Mouse (Mus musculus): ENCODE results near the gene Micall1. TPM values are rescaled to one million over a fixed set of nuclear protein-coding genes. Genes with fewer than 3 reads are reported as not detected.

Micall1 gene
- total and polyA plus RNA-seq, 3 experiments, result 1.7 to 8.9 (median 6.7) TPM

GRCm38 (mm10) chr15:79068416-79068815 lies 40.3 kb upstream of the Micall1 start:
- H3K9ac ChIP-seq (ENCODE audit: insufficient read depth, low read depth), result no peak overlapping the region
- peaks cover 20 to 66% of the 10 kb centered on the region in 2 experiments for H3K4me1 ChIP-seq (ENCODE audit: control insufficient read depth in 1 of 2, insufficient read depth in 2 of 2)
- H3K36me3 ChIP-seq (replicated peaks in 1 of 2; ENCODE audit: control insufficient read depth in 1 of 2, insufficient read depth in 1 of 2, low read length in 1 of 2), result no peaks in the 10 kb centered on the region
- H3K9me3 ChIP-seq (replicated peaks; ENCODE audit: low read length), result peaks cover 9% of the 10 kb centered on the region
- H3K4me3 ChIP-seq (replicated peaks in 1 of 3; ENCODE audit: low read depth in 2 of 3, low read length in 2 of 3, poor library complexity in 1 of 3), result no peak overlapping the region
- no peak overlapping the region for H3K27ac ChIP-seq (ENCODE audit: insufficient read depth, low read depth)
- no peak for DNase-seq (ENCODE audit: extremely low read depth)
- TF ChIP-seq IRF4 (IDR thresholded peaks at IDR 0.05; ENCODE audit: low read depth, low read length) (no peak), SIN3A (IDR thresholded peaks at IDR 0.05; ENCODE audit: low read length) (no peak), UBTF (IDR thresholded peaks at IDR 0.05; ENCODE audit: low read depth, low read length) (no peak), CTCF (conservative IDR thresholded peaks at IDR 0.05 in 1 of 2, IDR thresholded peaks at IDR 0.05 in 1 of 2; ENCODE audit: low read depth in 2 of 2, low read length in 2 of 2) (no peak), BHLHE40 (IDR thresholded peaks at IDR 0.05; ENCODE audit: low read depth, low read length) (no peak), POLR2AphosphoS2 (IDR thresholded peaks at IDR 0.05; ENCODE audit: low read depth, low read length) (no peak), MAZ (IDR thresholded peaks at IDR 0.05; ENCODE audit: low read depth, low read length) (no peak), RCOR1 (conservative IDR thresholded peaks at IDR 0.05; ENCODE audit: low read depth, low read length) (no peak), MAX (IDR thresholded peaks at IDR 0.05; ENCODE audit: low read length) (no peak)
- dilution Hi-C loops (cut with MboI; ENCODE audit: extremely low pct_ligation_motif_present, extremely low pct_unique_long_range_greater_than_20kb, low sequenced_read_pairs), result no loop called here
- H3K27me3 ChIP-seq (replicated peaks), result no peaks in the 10 kb centered on the region
- H3K79me2 ChIP-seq (replicated peaks; ENCODE audit: control insufficient read depth, extremely low read depth, insufficient read depth, poor library complexity, severe bottlenecking), result no peaks in the 10 kb centered on the region
- in situ Hi-C loops (cut with MboI; ENCODE audit: low pct_ligation_motif_present, low pct_unique_long_range_greater_than_20kb, low sequenced_read_pairs), result no loop called here
- H3K4me2 ChIP-seq (ENCODE audit: insufficient read depth, low read depth, poor library complexity, severe bottlenecking), result no peak overlapping the region

- in situ Hi-C loops (cut with MboI; ENCODE audit: low pct_ligation_motif_present, low pct_unique_long_range_greater_than_20kb, low sequenced_read_pairs), result loop anchor here (5.0 kb wide), 1 partner anchor 34 kb away; no protein-coding TSS in a partner anchor
- Histone ChIP-seq H3K4me2 (ENCODE audit: insufficient read depth, low read depth, poor library complexity, severe bottlenecking) (no peak overlapping the region), H3K36me3 (replicated peaks in 1 of 2; ENCODE audit: control insufficient read depth in 1 of 2, insufficient read depth in 1 of 2, low read length in 1 of 2) (peaks cover 0 to 3% of the 10 kb centered on the region in 2 experiments), H3K27me3 (replicated peaks) (no peaks in the 10 kb centered on the region), H3K9ac (ENCODE audit: insufficient read depth, low read depth) (0 out of 2 replicates have a peak overlapping the region, but pooled peaks have one; percentile 36), H3K27ac (ENCODE audit: insufficient read depth, low read depth) (peak overlapping the region; percentile 65; the same call in 1 of the 2 replicates), H3K9me3 (replicated peaks; ENCODE audit: low read length) (peaks cover 7% of the 10 kb centered on the region), H3K4me3 (replicated peaks in 1 of 3; ENCODE audit: low read depth in 2 of 3, low read length in 2 of 3, poor library complexity in 1 of 3) (no peak overlapping the region), H3K79me2 (replicated peaks; ENCODE audit: control insufficient read depth, extremely low read depth, insufficient read depth, poor library complexity, severe bottlenecking) (peaks cover 13% of the 10 kb centered on the region), H3K4me1 (ENCODE audit: control insufficient read depth in 1 of 2, insufficient read depth in 2 of 2) (peaks cover 10 to 58% of the 10 kb centered on the region in 2 experiments)
- TF ChIP-seq KAT2A (IDR thresholded peaks at IDR 0.05; ENCODE audit: insufficient replicate concordance, low read length), result no peak
- TF ChIP-seq CHD2 (IDR thresholded peaks at IDR 0.05; ENCODE audit: low read length), result peak; percentile 35; the same call in 1 of the 2 replicates
- TF ChIP-seq MYC (IDR thresholded peaks at IDR 0.05; ENCODE audit: low read depth, low read length), result peak; percentile 98
- TF ChIP-seq RAD21 (IDR thresholded peaks at IDR 0.05; ENCODE audit: low read depth, low read length), result peak; percentile 73
- peak; percentile 41; the same call in 1 of the 2 replicates for TF ChIP-seq POLR2A (IDR thresholded peaks at IDR 0.05; ENCODE audit: low read depth, low read length)
- TF ChIP-seq JUND (conservative IDR thresholded peaks at IDR 0.05; ENCODE audit: low read depth, low read length), result peak; percentile 28; the same call in 1 of the 2 replicates
- TF ChIP-seq PAX5 (IDR thresholded peaks at IDR 0.05; ENCODE audit: low read length), result no peak
- 0 out of 2 replicates have a peak, but pooled peaks have one; percentile 61 for TF ChIP-seq SIN3A (IDR thresholded peaks at IDR 0.05; ENCODE audit: low read length)
- 0 out of 2 replicates have a peak, but pooled peaks have one; percentile 33 for TF ChIP-seq UBTF (IDR thresholded peaks at IDR 0.05; ENCODE audit: low read depth, low read length)
- TF ChIP-seq ZNF384 (IDR thresholded peaks at IDR 0.05; ENCODE audit: low read depth, low read length), result peak; percentile 96
- TF ChIP-seq TCF12 (IDR thresholded peaks at IDR 0.05; ENCODE audit: low read depth, low read length), result peak; percentile 81; the same call in 1 of the 2 replicates
- peak; percentile 59; the same call in 1 of the 2 replicates for TF ChIP-seq TBP (conservative IDR thresholded peaks at IDR 0.05; ENCODE audit: low read depth, low read length)
- 0 out of 2 replicates have a peak, but pooled peaks have one; percentile 28 for TF ChIP-seq ELF1 (IDR thresholded peaks at IDR 0.05; ENCODE audit: low read depth, low read length)
- TF ChIP-seq MXI1 (IDR thresholded peaks at IDR 0.05; ENCODE audit: low read depth, low read length), result no peak
- TF ChIP-seq CHD1 (IDR thresholded peaks at IDR 0.05; ENCODE audit: low read depth, low read length), result peak; percentile 99
- no peak for TF ChIP-seq NELFE (IDR thresholded peaks at IDR 0.05; ENCODE audit: low read depth, low read length)
- no peak; the same call in 1 of the 2 replicates for TF ChIP-seq ETS1 (conservative IDR thresholded peaks at IDR 0.05; ENCODE audit: low read depth, low read length)
- peak; percentile 79 for TF ChIP-seq MAX (IDR thresholded peaks at IDR 0.05; ENCODE audit: low read length)
- TF ChIP-seq CTCF (conservative IDR thresholded peaks at IDR 0.05 in 1 of 2, IDR thresholded peaks at IDR 0.05 in 1 of 2; ENCODE audit: low read depth in 2 of 2, low read length in 2 of 2), result peak; percentile 38 to 93; a peak in 3 of 4 replicates
- TF ChIP-seq IRF4 (IDR thresholded peaks at IDR 0.05; ENCODE audit: low read depth, low read length), result peak; percentile 68; the same call in 1 of the 2 replicates
- TF ChIP-seq MEF2A (IDR thresholded peaks at IDR 0.05; ENCODE audit: borderline replicate concordance, low read depth, low read length), result peak; percentile 53; the same call in 1 of the 2 replicates
- peak; percentile 78 for TF ChIP-seq SMC3 (IDR thresholded peaks at IDR 0.05; ENCODE audit: low read depth, low read length)
- TF ChIP-seq GABPA (IDR thresholded peaks at IDR 0.05; ENCODE audit: insufficient replicate concordance, low read depth, low read length), result no peak
- peak; percentile 61; the same call in 1 of the 2 replicates for TF ChIP-seq EP300 (IDR thresholded peaks at IDR 0.05; ENCODE audit: low read length)
- peak; percentile 50 for DNase-seq (ENCODE audit: extremely low read depth)
- dilution Hi-C loops (cut with MboI; ENCODE audit: extremely low pct_ligation_motif_present, extremely low pct_unique_long_range_greater_than_20kb, low sequenced_read_pairs), result no loop called here
These were observed 37.3 kb upstream of the Micall1 start for GRCm38 (mm10) chr15:79071117-79072039.

Measured in CH12.LX (cell line).